Mouse (Mus musculus) forebrain, embryonic 15.5 days (tissue): ENCODE data around the gene Ccnb1ip1. TPM values are rescaled to one million over a fixed set of nuclear protein-coding genes. Genes with fewer than 3 reads are reported as not detected.

Experiments
- ATAC-seq: fragments of 200-750 bp; cut with Nextera tagmentation; replicated peaks from 2 replicates; pipeline ENCODE4 v1.8.0; 2017; ENCODE audit warnings: mild to moderate bottlenecking, moderate TSS enrichment, moderate library complexity
- H3K27ac ChIP-seq: fragments of 300-500 bp; sonication (generic); replicated peaks from 2 replicates; pipeline ENCODE4 v1.5.1; 2015; ENCODE audit warnings: mild to moderate bottlenecking, inconsistent platforms
- H3K27me3 ChIP-seq: fragments of 300-500 bp; sonication (generic); 2 replicates; pipeline ENCODE4 v1.6.1; 2015; ENCODE audit warnings: inconsistent platforms
- H3K36me3 ChIP-seq: fragments of 300-500 bp; sonication (generic); 2 replicates; pipeline ENCODE4 v1.6.1; 2015; ENCODE audit warnings: mild to moderate bottlenecking, inconsistent platforms
- H3K4me1 ChIP-seq: fragments of 300-500 bp; sonication (generic); 2 replicates; pipeline ENCODE4 v1.6.1; 2015; ENCODE audit warnings: inconsistent platforms
- H3K4me2 ChIP-seq: fragments of 300-500 bp; sonication (generic); replicated peaks from 2 replicates; pipeline ENCODE4 v1.6.1; 2015; ENCODE audit warnings: mild to moderate bottlenecking, inconsistent platforms
- H3K4me3 ChIP-seq: fragments of 300-500 bp; sonication (generic); 2 replicates; pipeline ENCODE4 v1.5.1; 2015; ENCODE audit warnings: mild to moderate bottlenecking, inconsistent platforms
- H3K9ac ChIP-seq: fragments of 300-500 bp; sonication (generic); replicated peaks from 2 replicates; pipeline ENCODE4 v1.6.1; 2015; ENCODE audit warnings: mild to moderate bottlenecking, inconsistent platforms
- H3K9me3 ChIP-seq: fragments of 300-500 bp; sonication (generic); 2 replicates; pipeline ENCODE4 v1.6.1; 2016; ENCODE audit warnings: inconsistent platforms
- WGBS: fragments of 180-500 bp; shearing (Covaris S2); methylation state at CpG from one replicate; pipeline ENCODE4 v1.1.7; 2015; ENCODE audit warnings: mixed read lengths; 5-methylcytosine and 5-hydroxymethylcytosine counted together
- polyA plus RNA-seq: library from polyadenylated mRNA; unstranded; fragments of >200 nt; fragmentation: Nextera tagmentation; extraction: Ambion mirVana; gene quantifications from 2 replicates; pipeline ENCODE4 v1.2.1, GENCODE M21; 2015

Gene Ccnb1ip1
- polyA plus RNA-seq, 1 experiment from 2014 or later: 0.11 TPM

DNA sequence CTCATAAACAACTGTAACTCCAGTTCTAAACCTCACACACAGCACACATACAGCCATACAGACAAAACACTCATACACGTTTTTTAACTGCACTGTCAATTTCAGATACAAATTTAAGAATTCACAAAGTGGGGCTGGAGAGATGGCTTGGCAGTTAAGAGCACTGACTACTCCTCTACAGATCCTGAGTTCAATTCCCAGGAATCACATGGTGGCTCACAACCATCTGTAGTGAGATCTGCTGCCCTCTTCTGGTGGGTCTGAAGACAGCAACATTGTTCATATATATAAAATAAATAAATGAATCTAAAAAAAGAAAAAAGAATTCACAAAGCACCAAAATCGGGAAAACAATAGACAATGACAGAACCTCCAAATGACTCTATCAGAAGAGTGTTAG is 36.2 kb downstream of the Ccnb1ip1 start:
- H3K4me3 ChIP-seq: no peak overlapping the region
- no peak overlapping the region for H3K4me2 ChIP-seq
- no peaks in the 10 kb centered on the region for H3K4me1 ChIP-seq
- ATAC-seq: no peak
- no peak overlapping the region for H3K9ac ChIP-seq
- WGBS: 82% methylated on average over 2 of the region's 2 CpGs
- no peaks in the 10 kb centered on the region for H3K9me3 ChIP-seq
- H3K27me3 ChIP-seq: no peaks in the 10 kb centered on the region
- peaks cover 75% of the 10 kb centered on the region for H3K36me3 ChIP-seq
- no peak overlapping the region for H3K27ac ChIP-seq

GRCm38 (mm10) chr14:50765736-50766135 is 41.8 kb downstream of the Ccnb1ip1 start:
- Histone ChIP-seq H3K36me3 (peaks cover 52% of the 10 kb centered on the region), H3K4me1 (no peaks in the 10 kb centered on the region), H3K4me2 (no peak overlapping the region), H3K9me3 (no peaks in the 10 kb centered on the region), H3K4me3 (no peak overlapping the region), H3K27ac (no peak overlapping the region), H3K27me3 (no peaks in the 10 kb centered on the region), H3K9ac (no peak overlapping the region)
- no peak for ATAC-seq
- 95% methylated on average over 6 of the region's 6 CpGs for WGBS

DNA sequence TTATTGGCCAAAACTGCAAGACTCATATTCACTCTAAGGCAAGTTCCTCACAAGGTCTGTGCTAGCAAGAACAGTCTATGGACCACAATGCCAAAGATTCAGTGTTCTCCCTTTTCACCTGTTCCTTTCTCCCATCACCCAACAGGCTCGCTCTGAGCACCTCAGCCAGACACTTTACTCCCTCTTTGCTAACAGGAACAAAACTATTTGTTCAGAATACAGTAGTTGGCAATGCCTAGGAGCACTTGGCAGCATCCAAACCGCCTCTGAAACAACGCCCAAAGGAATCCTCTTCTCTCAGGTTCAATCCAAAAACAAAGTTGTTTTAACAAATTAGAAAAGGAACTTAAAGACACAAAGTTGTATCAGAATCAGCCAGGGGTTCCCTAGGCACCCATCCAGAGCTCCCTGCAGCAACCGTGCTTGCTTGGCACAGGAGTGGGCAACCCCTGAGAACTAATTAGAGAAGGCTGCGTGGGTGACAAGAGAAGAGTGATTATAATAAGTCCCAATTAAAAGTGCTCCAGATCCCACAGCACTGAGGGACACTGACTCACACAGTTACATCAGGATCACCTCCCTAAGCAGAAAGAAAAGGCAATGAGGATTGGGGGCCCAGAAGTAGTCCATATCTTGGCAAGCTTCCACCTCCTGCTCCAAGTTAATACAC is 49.0 kb downstream of the Ccnb1ip1 start:
- WGBS: 40% methylated on average over 5 of the region's 5 CpGs
- no peaks in the 10 kb centered on the region for H3K9me3 ChIP-seq
- no peak overlapping the region for H3K4me2 ChIP-seq
- ATAC-seq: no peak
- no peaks in the 10 kb centered on the region for H3K27me3 ChIP-seq
- H3K4me1 ChIP-seq: no peaks in the 10 kb centered on the region
- no peak overlapping the region for H3K9ac ChIP-seq
- no peak overlapping the region for H3K4me3 ChIP-seq
- H3K27ac ChIP-seq: no peak overlapping the region
- peaks cover 8% of the 10 kb centered on the region for H3K36me3 ChIP-seq

DNA sequence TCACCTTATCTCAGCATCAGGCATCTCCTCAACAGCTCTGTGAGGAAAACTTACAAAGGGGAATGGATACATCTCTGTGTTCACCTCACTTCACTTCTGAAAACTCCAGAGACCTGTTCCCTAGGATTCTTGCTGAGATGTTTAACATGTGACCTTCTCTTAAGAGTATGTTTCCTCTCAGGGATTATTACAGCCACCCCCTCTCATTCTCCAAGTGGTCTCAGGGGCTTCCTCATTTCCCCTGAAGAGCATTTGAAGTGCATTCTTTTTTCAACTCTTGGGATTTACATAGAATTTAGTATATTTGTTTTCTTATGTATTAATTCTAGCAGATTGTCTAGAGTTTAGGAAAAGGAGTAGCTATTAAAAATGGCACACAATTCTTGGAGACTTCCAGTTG is 62.5 kb downstream of the Ccnb1ip1 start, which contains the start of gene Olfr749:
Gene Olfr749, minus strand, starts transcription at position 101 of the 400 bp plus-strand sequence.
- Histone ChIP-seq H3K27ac (no peak within 1 kb of the TSS), H3K9me3 (no peaks in the 10 kb centered on the region), H3K4me2 (no peak within 1 kb of the TSS), H3K27me3 (no peaks in the 10 kb centered on the region), H3K9ac (no peak within 1 kb of the TSS), H3K4me1 (no peaks in the 10 kb centered on the region), H3K36me3 (no peaks in the 10 kb centered on the region), H3K4me3 (no peak within 1 kb of the TSS)
- ATAC-seq: no peak

DNA sequence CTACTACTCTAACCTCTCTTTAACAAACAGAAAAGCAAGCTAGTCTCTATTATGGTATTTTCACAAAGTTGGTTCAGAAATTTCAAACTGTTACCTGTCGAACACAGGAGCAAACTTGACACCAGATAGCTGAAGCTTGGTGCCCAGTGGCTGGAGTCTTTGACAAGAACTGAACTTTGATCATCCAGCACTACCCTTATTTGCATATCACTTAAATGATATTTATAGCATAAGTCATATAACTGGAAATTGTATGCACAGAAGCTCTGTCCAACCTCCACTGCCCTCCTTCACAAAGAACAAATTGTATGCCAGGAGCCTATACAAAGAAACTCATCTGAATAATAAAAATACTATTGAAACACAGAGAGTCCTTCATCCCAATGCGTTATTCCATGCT is 65.9 kb downstream of the Ccnb1ip1 start:
- Histone ChIP-seq H3K4me2 (no peak overlapping the region), H3K4me3 (no peak overlapping the region), H3K4me1 (no peaks in the 10 kb centered on the region), H3K9me3 (no peaks in the 10 kb centered on the region), H3K9ac (no peak overlapping the region), H3K27me3 (no peaks in the 10 kb centered on the region), H3K27ac (no peak overlapping the region), H3K36me3 (no peaks in the 10 kb centered on the region)
- ATAC-seq: no peak
- WGBS: 72% methylated on average over 2 of the region's 2 CpGs

- Histone ChIP-seq H3K36me3 (no peaks in the 10 kb centered on the region), H3K9me3 (no peaks in the 10 kb centered on the region), H3K27ac (no peak overlapping the region), H3K27me3 (no peaks in the 10 kb centered on the region), H3K4me1 (no peaks in the 10 kb centered on the region), H3K9ac (no peak overlapping the region), H3K4me3 (no peak overlapping the region), H3K4me2 (no peak overlapping the region)
- WGBS: 75% methylated on average over 2 of the region's 2 CpGs
- no peak for ATAC-seq
Measured at GRCm38 (mm10) chr14:50740334-50740733, 67.2 kb downstream of the Ccnb1ip1 start.

Other genes with a start within 250 kb of the Ccnb1ip1 start
- not detected in 2 replicates for gene Olfr744, start 192.9 kb downstream of the Ccnb1ip1 start, polyA plus RNA-seq
- gene Olfr745, start 168.3 kb downstream of the Ccnb1ip1 start, polyA plus RNA-seq: not detected in 2 replicates
- gene Olfr746, start 160.6 kb downstream of the Ccnb1ip1 start, polyA plus RNA-seq: not detected in 2 replicates
- gene Olfr747, start 114.5 kb downstream of the Ccnb1ip1 start, polyA plus RNA-seq: not detected in 2 replicates
- not detected in 2 replicates for gene Olfr748, start 100.4 kb downstream of the Ccnb1ip1 start, polyA plus RNA-seq
- gene Olfr749, start 62.6 kb downstream of the Ccnb1ip1 start, polyA plus RNA-seq: not detected in 2 replicates
- gene Ttc5, start 22.2 kb downstream of the Ccnb1ip1 start, polyA plus RNA-seq: 122 and 130 TPM in 2 replicates
- gene Parp2, start 109 bp upstream of the Ccnb1ip1 start, polyA plus RNA-seq: 51.6 and 59.1 TPM in 2 replicates
- gene Tep1, start 62.8 kb upstream of the Ccnb1ip1 start, polyA plus RNA-seq: 1.6 and 1.7 TPM in 2 replicates
- 0.18 and 0.27 TPM in 2 replicates for gene Klhl33, start 89.8 kb upstream of the Ccnb1ip1 start, polyA plus RNA-seq
- gene Osgep, start 117.2 kb upstream of the Ccnb1ip1 start, polyA plus RNA-seq: 145 and 150 TPM in 2 replicates
- gene Apex1, start 117.2 kb upstream of the Ccnb1ip1 start, polyA plus RNA-seq: 286 and 308 TPM in 2 replicates
- 95.1 and 95.3 TPM in 2 replicates for gene Pip4p1, start 123.1 kb upstream of the Ccnb1ip1 start, polyA plus RNA-seq
- 17.0 and 19.8 TPM in 2 replicates for gene Pnp, start 123.3 kb upstream of the Ccnb1ip1 start, polyA plus RNA-seq
- not detected in 2 replicates for gene Gm49342, start 136.8 kb upstream of the Ccnb1ip1 start, polyA plus RNA-seq
- 0.17 and 0.20 TPM in 2 replicates for gene Pnp2, start 148.3 kb upstream of the Ccnb1ip1 start, polyA plus RNA-seq
- not detected in 2 replicates for gene Rnase10, start 200.0 kb upstream of the Ccnb1ip1 start, polyA plus RNA-seq
- gene Rnase9, start 234.1 kb upstream of the Ccnb1ip1 start, polyA plus RNA-seq: not detected in 2 replicates
- gene Rnase11, start 242.4 kb upstream of the Ccnb1ip1 start, polyA plus RNA-seq: not detected in 2 replicates
- gene Rnase12, start 249.9 kb upstream of the Ccnb1ip1 start, polyA plus RNA-seq: not detected in 2 replicates